Mouse (Mus musculus) midbrain, embryonic 10.5 days (tissue): Measurements from ENCODE around the gene Limd1. TPM values are rescaled to one million over a fixed set of nuclear protein-coding genes. Genes with fewer than 3 reads are reported as not detected.

Experiments
- DNase-seq: peaks from one replicate; pipeline ENCODE4 v3.0.0-alpha.2; 2017; ENCODE audit warnings: low spot score
- H3K27ac ChIP-seq: fragments of 300-500 bp; sonication (generic); replicated peaks from 2 replicates; pipeline ENCODE4 v1.5.1; 2016; ENCODE audit warnings: mild to moderate bottlenecking
- H3K27me3 ChIP-seq: fragments of 300-500 bp; sonication (generic); 2 replicates; pipeline ENCODE4 v1.6.1; 2016; ENCODE audit warnings: low read depth, mild to moderate bottlenecking; ENCODE audit not compliant: poor library complexity, severe bottlenecking
- H3K36me3 ChIP-seq: fragments of 300-500 bp; sonication (generic); 2 replicates; pipeline ENCODE4 v1.6.1; 2016; ENCODE audit warnings: mild to moderate bottlenecking, moderate library complexity
- H3K4me1 ChIP-seq: fragments of 300-500 bp; sonication (generic); 2 replicates; pipeline ENCODE4 v1.6.1; 2016
- H3K4me3 ChIP-seq: fragments of 300-500 bp; sonication (generic); 2 replicates; pipeline ENCODE4 v1.5.1; 2016; ENCODE audit warnings: mild to moderate bottlenecking, moderate library complexity
- H3K9me3 ChIP-seq: fragments of 300-500 bp; sonication (generic); replicated peaks from 2 replicates; pipeline ENCODE4 v1.6.1; 2016; ENCODE audit warnings: mild to moderate bottlenecking
- WGBS: fragments of 180-500 bp; shearing (Covaris S2); methylation state at CpG from one replicate; pipeline ENCODE4 v1.1.7; 2016; 5-methylcytosine and 5-hydroxymethylcytosine counted together
- polyA plus RNA-seq: library from polyadenylated mRNA; unstranded; fragments of >200 nt; fragmentation: Nextera tagmentation; extraction: Ambion mirVana; gene quantifications from 2 replicates; pipeline ENCODE4 v1.2.1, GENCODE M21; 2016

Limd1 gene
- polyA plus RNA-seq, 1 experiment from 2014 or later: 50.1 TPM

DNA sequence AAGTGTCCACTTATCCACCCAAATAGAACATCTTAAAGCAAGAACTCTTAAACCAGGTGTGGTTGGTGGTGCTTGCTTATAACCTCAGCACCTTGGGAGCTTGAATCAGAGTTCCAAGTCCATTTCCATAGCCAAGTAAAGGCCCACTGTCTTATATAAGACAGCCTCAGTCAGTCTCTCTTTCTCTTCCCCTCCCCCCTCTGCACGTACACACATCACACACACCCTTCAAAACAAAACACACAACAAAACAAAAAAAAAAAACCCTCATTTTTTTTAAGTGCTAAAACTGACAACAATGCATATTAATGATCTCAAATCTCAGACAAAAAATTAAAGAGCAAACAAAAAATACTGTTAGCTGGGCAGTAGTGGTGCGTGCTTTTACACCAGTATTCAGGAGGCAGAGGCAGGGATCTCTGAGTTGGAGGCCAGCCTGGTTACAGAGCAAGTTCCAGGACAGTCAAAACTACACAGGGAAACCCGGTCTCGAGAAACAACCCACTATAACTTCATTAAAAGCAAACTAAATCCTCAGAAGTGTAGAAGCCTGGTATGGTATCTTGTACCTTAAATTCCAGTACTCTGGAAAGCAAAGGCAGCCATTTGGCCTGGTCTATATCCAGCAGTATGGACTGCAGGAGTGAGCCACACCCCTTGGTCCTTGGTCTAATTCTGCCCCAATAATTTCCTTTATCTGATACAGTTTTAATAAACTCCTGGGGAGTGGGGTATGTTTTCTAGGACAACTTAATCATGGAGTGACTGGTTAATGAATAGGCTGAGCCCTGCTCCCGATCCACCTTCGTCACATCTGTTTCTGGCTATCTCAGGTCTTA, 49.8 kb downstream of the Limd1 start:
- Histone ChIP-seq H3K4me3 (peak overlapping the region; percentile 83), H3K4me1 (peaks cover 27% of the 10 kb centered on the region), H3K27me3 (no peaks in the 10 kb centered on the region), H3K9me3 (no peaks in the 10 kb centered on the region), H3K36me3 (no peaks in the 10 kb centered on the region), H3K27ac (peak overlapping the region; percentile 82)
- 28% methylated on average over 6 of the region's 6 CpGs for WGBS
- peak; percentile 18 for DNase-seq

- under 1% methylated on average over 17 of the region's 17 CpGs for WGBS
- Histone ChIP-seq H3K27ac (peak overlapping the region; percentile 82), H3K4me1 (peaks cover 27% of the 10 kb centered on the region), H3K36me3 (no peaks in the 10 kb centered on the region), H3K4me3 (peak overlapping the region; percentile 83), H3K27me3 (no peaks in the 10 kb centered on the region), H3K9me3 (no peaks in the 10 kb centered on the region)
- peak; percentile 51 for DNase-seq
Measured at GRCm38 (mm10) chr9:123528926-123529295, 50.4 kb downstream of the Limd1 start.

DNA sequence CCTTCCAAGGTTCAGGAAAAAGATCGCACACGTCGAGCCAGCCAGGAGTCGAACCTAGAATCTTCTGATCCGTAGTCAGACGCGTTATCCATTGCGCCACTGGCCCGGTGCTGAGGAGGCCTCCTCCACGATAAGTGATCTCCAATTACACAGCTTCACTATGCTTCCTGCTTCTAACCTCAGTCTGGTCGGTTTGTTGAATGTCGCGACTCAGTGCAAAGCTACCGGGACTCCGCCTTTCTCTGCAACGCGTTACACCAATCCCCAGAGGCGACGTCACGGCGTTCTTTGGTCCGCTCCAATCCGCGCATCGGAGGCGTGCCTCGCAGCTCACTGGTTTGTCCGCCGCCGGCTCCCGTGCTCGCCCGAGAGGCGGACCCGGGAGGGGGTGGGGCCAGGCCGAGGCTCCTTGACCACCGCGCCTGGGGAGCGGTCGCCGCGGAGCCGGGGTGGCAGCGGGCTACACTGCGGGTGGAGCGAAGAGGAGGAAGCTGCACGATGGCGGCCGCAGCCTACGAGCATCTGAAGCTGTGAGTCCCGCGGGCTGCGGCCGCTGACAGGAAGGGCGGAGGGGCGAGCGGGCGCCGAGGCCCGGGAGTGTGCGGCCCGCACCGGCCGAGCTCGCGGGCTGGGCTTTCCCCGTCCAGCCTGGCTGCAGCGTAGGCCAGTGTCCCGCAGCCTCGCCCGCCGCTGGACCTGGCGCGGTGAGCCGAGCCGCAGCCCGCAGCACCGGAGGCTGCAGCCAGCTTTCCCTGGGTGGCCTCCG, 51.1 kb downstream of the Limd1 start, which contains the start of gene Sacm1l:
Gene Sacm1l (plus strand): TSS at position 368 of the 766 bp plus-strand sequence.
- Histone ChIP-seq H3K27me3 (no peaks in the 10 kb centered on the region), H3K36me3 (no peaks in the 10 kb centered on the region), H3K9me3 (no peaks in the 10 kb centered on the region), H3K27ac (peak within 1 kb of the TSS; percentile 91), H3K4me3 (peak within 1 kb of the TSS; percentile 83), H3K4me1 (peaks cover 27% of the 10 kb centered on the region)
- DNase-seq: peak; percentile 99
- WGBS: under 1% methylated on average over 77 of the region's 79 CpGs

GRCm38 (mm10) chr9:123530158-123530475, 51.6 kb downstream of the Limd1 start:
- no peak for DNase-seq
- no peaks in the 10 kb centered on the region for H3K9me3 ChIP-seq

GRCm38 (mm10) chr9:123530566-123531130, 52.1 kb downstream of the Limd1 start:
- no peaks in the 10 kb centered on the region for H3K36me3 ChIP-seq
- H3K27me3 ChIP-seq: no peaks in the 10 kb centered on the region
- 60% methylated on average over 11 of the region's 11 CpGs for WGBS
- peaks cover 27% of the 10 kb centered on the region for H3K4me1 ChIP-seq
- no peaks in the 10 kb centered on the region for H3K9me3 ChIP-seq
- H3K4me3 ChIP-seq: peak overlapping the region; percentile 83
- no peak for DNase-seq
- peak overlapping the region; percentile 91 for H3K27ac ChIP-seq

More at GRCm38 (mm10) chr9:123530158-123530475, 51.6 kb downstream of the Limd1 start:
- Histone ChIP-seq H3K27ac (peak overlapping the region; percentile 91), H3K4me1 (peaks cover 27% of the 10 kb centered on the region), H3K4me3 (peak overlapping the region; percentile 83), H3K27me3 (no peaks in the 10 kb centered on the region), H3K36me3 (no peaks in the 10 kb centered on the region)
- 0% methylated on average over 13 of the region's 13 CpGs for WGBS

DNA sequence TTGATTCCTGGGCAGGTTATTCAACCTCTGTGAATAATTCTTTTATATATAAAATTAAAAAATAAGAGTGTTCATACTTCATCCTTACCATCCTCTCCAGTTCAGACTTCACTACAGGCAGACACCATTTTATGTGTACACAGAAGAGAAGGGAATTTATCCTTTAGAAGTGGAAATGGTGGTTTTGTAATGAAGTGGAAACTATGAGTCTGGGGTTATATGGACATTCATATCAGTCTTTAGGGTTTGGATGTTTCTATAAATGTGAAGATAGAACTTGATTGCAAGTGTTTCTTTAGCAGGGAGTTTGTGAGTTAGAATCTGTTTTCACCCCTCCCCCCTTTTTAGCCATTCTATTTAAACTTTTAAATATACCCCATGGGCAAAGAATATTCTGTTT, 52.7 kb downstream of the Limd1 start:
- no peaks in the 10 kb centered on the region for H3K27me3 ChIP-seq
- no peak overlapping the region for H3K27ac ChIP-seq
- H3K4me3 ChIP-seq: peak overlapping the region; percentile 83
- no peaks in the 10 kb centered on the region for H3K36me3 ChIP-seq
- no peak for DNase-seq
- H3K4me1 ChIP-seq: peaks cover 27% of the 10 kb centered on the region
- no peaks in the 10 kb centered on the region for H3K9me3 ChIP-seq

- Histone ChIP-seq H3K27ac (no peak overlapping the region), H3K36me3 (no peaks in the 10 kb centered on the region), H3K4me1 (peaks cover 5% of the 10 kb centered on the region), H3K27me3 (no peaks in the 10 kb centered on the region), H3K4me3 (no peak overlapping the region), H3K9me3 (no peaks in the 10 kb centered on the region)
- WGBS: 95% methylated on average over 2 of the region's 2 CpGs
- DNase-seq: no peak
Measured at GRCm38 (mm10) chr9:123536613-123537012, 58.1 kb downstream of the Limd1 start.

- WGBS: 77% methylated on average over 4 of the region's 4 CpGs
- Histone ChIP-seq H3K27me3 (no peaks in the 10 kb centered on the region), H3K9me3 (no peaks in the 10 kb centered on the region), H3K4me1 (no peaks in the 10 kb centered on the region), H3K27ac (no peak overlapping the region), H3K36me3 (peaks cover 1% of the 10 kb centered on the region; the same call in 1 of the 2 replicates), H3K4me3 (no peak overlapping the region)
- DNase-seq: no peak
Measured at GRCm38 (mm10) chr9:123538189-123538588, 59.7 kb downstream of the Limd1 start.

DNA sequence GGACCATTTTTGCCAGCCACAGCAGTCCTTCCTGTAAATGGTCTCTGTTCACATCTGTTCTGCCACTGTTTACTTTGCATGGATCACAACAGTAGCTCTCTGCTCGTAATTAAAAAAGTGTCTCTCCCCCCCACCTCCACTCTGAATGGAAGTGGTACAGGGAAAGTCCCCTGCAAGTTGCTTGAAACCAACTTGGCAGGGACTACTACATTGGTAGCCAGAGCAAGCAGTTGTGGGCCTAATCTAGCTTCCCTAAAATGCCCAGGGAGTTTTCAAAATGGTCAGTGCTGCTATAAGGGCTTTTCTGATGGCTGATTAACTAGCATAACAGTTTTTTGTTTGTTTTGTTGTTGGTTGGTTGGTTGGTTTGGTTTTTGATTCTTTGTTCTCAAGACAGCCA, 60.6 kb downstream of the Limd1 start:
- 68% methylated on average over 1 of the region's 1 CpGs for WGBS
- Histone ChIP-seq H3K27me3 (no peaks in the 10 kb centered on the region), H3K36me3 (peaks cover 10% of the 10 kb centered on the region)

GRCm38 (mm10) chr9:123539823-123540222, 61.3 kb downstream of the Limd1 start:
- Histone ChIP-seq H3K4me3 (no peak overlapping the region), H3K9me3 (no peaks in the 10 kb centered on the region), H3K36me3 (peaks cover 11% of the 10 kb centered on the region), H3K27me3 (no peaks in the 10 kb centered on the region), H3K4me1 (no peaks in the 10 kb centered on the region), H3K27ac (no peak overlapping the region)
- 89% methylated on average over 2 of the region's 2 CpGs for WGBS
- no peak for DNase-seq

More for the DNA sequence above, 60.6 kb downstream of the Limd1 start:
- no peak for DNase-seq
- Histone ChIP-seq H3K27ac (no peak overlapping the region), H3K9me3 (no peaks in the 10 kb centered on the region), H3K4me1 (no peaks in the 10 kb centered on the region), H3K4me3 (no peak overlapping the region)

- no peaks in the 10 kb centered on the region for H3K27me3 ChIP-seq
- no peaks in the 10 kb centered on the region for H3K9me3 ChIP-seq
- peaks cover 8% of the 10 kb centered on the region for H3K4me1 ChIP-seq
- peak; percentile 46 for DNase-seq
- H3K27ac ChIP-seq: no peak overlapping the region
- H3K4me3 ChIP-seq: no peak overlapping the region
- WGBS: 6% methylated on average over 3 of the region's 3 CpGs
- H3K36me3 ChIP-seq: peaks cover 90% of the 10 kb centered on the region
Measured at GRCm38 (mm10) chr9:123554599-123554998, 76.1 kb downstream of the Limd1 start.
